Mouse (Mus musculus): ENCODE data around the gene Nubp2. TPM values are rescaled to one million over a fixed set of nuclear protein-coding genes. Genes with fewer than 3 reads are reported as not detected.

The Nubp2 gene
- polyA plus RNA-seq, 1 experiment from 2014 or later = 76.1 TPM

DNA sequence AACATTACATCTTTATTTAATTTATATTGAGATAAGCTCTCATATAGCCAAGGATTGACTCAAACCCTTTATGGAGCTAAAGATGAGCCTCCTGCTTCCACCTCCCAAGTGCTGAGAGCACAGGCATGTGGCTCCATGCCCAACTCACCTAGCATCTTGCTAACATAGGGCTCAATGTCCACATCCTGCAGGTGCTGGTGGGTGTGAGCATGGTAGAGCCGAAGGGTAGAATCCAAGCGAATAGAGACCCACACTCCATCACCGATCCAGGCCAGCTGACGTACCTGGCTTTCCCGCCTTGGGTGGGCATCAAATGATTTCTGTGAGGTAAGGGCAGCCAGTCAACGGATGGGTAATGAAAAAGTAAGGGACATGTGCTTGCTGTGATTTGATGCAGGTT lies 13.9 kb upstream of the Nubp2 start:
- ATAC-seq (ENCODE audit: low read depth) = no peak
- no peak overlapping the region for H3K4me3 ChIP-seq
- peaks cover 33% of the 10 kb centered on the region for H3K4me1 ChIP-seq (replicated peaks)
- WGBS = 94% methylated on average over 6 of the region's 6 CpGs
- no peak overlapping the region for H3K9ac ChIP-seq
- no peak overlapping the region for H3K27ac ChIP-seq (replicated peaks)
- peaks cover 80% of the 10 kb centered on the region for H3K36me3 ChIP-seq
- H3K9me3 ChIP-seq = no peaks in the 10 kb centered on the region
- no peaks in the 10 kb centered on the region for H3K27me3 ChIP-seq
- no peak overlapping the region for H3K4me2 ChIP-seq

DNA sequence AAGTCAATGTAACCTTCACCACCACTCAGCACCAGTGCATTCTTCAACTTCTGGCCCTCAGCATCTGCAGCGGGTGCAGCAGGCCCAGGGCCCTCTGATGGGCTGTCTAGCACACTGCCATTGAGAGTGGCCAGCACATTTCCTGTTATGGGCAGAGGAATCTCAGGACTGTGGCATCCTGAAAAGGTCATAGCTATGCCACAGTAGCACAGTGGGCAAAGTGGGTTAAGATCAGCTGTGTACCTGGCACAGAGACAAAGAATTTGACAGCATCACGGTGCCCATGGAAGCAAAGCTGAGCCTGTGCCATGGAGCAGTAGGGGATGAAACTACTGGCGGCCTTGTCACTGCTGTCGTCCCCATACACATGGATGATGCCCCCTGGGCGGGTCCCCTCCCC lies 13.0 kb upstream of the Nubp2 start:
- H3K27me3 ChIP-seq = no peaks in the 10 kb centered on the region
- H3K4me2 ChIP-seq = no peak overlapping the region
- WGBS = 90% methylated on average over 5 of the region's 5 CpGs
- ATAC-seq (ENCODE audit: low read depth) = no peak
- H3K36me3 ChIP-seq = peaks cover 72% of the 10 kb centered on the region
- no peak overlapping the region for H3K27ac ChIP-seq (replicated peaks)
- no peak overlapping the region for H3K4me3 ChIP-seq
- no peak overlapping the region for H3K9ac ChIP-seq
- no peaks in the 10 kb centered on the region for H3K9me3 ChIP-seq
- peaks cover 38% of the 10 kb centered on the region for H3K4me1 ChIP-seq (replicated peaks)

DNA sequence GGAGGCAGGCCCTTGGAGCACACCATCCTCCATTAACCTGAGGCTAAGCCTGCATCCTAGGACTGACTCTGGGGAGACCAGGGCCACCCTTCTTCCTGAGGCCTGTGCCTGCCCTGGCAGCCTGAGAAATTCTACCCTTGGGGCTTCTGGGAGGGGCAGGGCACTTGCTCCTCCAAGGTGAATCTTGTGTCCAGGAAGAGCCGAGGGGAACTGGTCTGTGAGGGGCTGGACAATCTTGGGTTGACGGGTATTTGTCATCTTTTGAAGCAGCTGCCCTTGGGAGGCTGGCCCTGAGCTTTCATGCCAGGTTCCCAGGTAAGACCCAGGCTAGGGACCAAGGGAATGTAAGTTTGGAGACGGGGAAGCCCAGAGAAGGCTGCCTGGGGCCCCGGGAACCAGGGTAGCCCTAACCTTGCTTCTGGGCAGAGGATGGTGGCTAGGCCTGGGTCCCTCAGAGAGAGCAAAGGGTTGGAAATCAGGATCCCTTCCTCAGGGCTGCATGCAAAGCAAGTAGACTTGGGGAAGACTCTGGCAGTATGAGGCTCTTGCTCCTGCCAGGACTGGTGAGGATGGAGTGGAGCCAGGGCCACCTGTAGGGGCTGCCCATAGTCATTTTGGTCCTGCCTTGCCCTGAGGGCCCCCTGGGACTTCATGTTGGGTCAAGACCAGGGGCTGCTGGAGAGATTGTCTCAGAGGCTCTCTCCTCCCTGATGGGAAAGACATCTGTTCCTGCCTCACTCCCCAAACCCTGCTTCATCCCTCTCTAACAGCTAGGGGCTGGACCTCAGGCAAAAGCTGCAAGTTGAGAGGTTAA lies 12.1 kb upstream of the Nubp2 start:
- Histone ChIP-seq H3K4me2 (peak overlapping the region; percentile 100), H3K4me3 (peak overlapping the region; percentile 85; the same call in 1 of the 2 replicates), H3K36me3 (peaks cover 67% of the 10 kb centered on the region), H3K27ac (replicated peaks) (no peak overlapping the region), H3K27me3 (no peaks in the 10 kb centered on the region), H3K9me3 (no peaks in the 10 kb centered on the region), H3K9ac (peak overlapping the region; percentile 95), H3K4me1 (replicated peaks) (peaks cover 47% of the 10 kb centered on the region)
- WGBS = 88% methylated on average over 4 of the region's 4 CpGs
- no peak for ATAC-seq (ENCODE audit: low read depth)

DNA sequence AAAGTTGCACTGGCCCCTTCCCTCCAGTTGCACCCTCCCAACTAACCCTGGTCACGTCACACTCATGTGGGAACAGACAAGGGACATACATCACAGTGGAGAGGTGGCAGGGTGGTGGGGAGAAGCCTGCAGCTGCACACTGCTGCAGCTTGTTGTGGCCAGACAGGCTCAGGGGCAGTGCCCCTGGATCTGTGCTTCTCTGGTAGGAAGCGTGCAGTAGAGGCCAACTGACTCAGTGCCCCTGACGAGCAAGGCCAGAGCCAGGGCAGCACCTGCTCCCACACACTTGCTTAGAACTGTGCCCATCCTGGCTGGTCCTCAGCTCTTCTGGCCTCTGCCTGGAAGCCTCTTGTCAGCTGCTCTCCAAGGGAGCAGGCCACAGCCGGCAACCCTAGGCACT lies 11.5 kb upstream of the Nubp2 start:
- ATAC-seq (ENCODE audit: low read depth) = no peak
- H3K9ac ChIP-seq = peak overlapping the region; percentile 95
- H3K4me3 ChIP-seq = peak overlapping the region; percentile 85
- H3K36me3 ChIP-seq = peaks cover 67% of the 10 kb centered on the region
- WGBS = 80% methylated on average over 4 of the region's 4 CpGs
- no peaks in the 10 kb centered on the region for H3K9me3 ChIP-seq
- H3K4me1 ChIP-seq (replicated peaks) = peaks cover 52% of the 10 kb centered on the region
- H3K27me3 ChIP-seq = no peaks in the 10 kb centered on the region
- H3K4me2 ChIP-seq = peak overlapping the region; percentile 100
- no peak overlapping the region for H3K27ac ChIP-seq (replicated peaks)

DNA sequence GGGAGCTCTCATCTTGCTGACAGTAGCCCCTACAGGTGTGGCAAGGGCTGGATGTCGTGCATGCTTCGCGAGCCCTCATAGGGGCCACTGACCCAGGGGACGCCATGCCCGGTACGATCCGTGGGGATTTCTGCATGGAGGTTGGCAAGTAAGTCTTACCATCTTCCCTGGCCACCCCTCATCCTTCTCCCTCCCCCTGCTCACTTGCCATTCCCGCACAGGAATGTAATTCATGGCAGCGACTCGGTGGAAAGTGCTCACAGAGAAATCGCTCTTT lies 10.8 kb upstream of the Nubp2 start:
- Histone ChIP-seq H3K36me3 (peaks cover 67% of the 10 kb centered on the region), H3K27me3 (no peaks in the 10 kb centered on the region), H3K4me1 (replicated peaks) (peaks cover 52% of the 10 kb centered on the region), H3K4me3 (peak overlapping the region; percentile 85), H3K9ac (peak overlapping the region; percentile 95), H3K4me2 (peak overlapping the region; percentile 100), H3K9me3 (no peaks in the 10 kb centered on the region), H3K27ac (replicated peaks) (peak overlapping the region; percentile 88)
- peak; percentile 1; the same call in 1 of the 2 replicates for ATAC-seq (ENCODE audit: low read depth)
- WGBS = 34% methylated on average over 11 of the region's 11 CpGs

DNA sequence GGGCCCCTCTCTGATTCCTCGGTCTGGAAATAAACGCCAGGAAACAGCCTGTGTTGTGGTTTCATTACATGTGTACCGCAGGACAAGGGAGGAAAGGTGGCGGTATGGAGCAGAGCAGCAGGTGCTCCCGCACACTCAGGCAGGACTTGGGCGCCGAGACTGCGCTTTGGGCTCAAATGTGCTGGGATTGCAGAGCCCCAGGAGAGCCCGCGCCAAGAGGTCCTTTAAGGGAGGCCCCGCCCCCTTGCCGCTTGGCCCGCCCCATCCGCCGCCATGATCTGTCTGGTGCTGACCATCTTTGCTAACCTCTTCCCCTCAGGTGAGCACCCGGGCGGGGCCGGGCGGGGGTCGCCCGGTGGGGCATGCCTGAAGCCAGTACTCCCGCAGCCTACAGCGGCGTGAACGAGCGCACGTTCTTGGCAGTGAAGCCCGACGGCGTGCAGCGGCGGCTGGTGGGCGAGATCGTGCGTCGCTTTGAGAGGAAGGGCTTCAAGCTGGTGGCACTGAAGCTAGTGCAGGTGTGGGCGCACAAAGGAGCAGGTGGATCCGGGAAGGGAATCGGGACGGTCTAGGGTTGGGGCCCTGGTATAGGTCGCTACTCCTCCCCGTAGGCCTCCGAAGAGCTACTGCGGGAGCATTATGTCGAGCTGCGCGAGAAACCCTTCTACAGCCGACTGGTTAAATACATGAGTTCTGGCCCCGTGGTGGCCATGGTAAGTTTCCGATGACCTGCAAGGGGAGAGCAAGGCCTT lies 10.3 kb upstream of the Nubp2 start, which contains the start of gene Nme3:
TSS of gene Nme3 (plus strand) at position 260 of the 752 bp plus-strand sequence.
- Histone ChIP-seq H3K27me3 (no peaks in the 10 kb centered on the region), H3K36me3 (peaks cover 67% of the 10 kb centered on the region), H3K4me1 (replicated peaks) (peaks cover 52% of the 10 kb centered on the region), H3K9me3 (no peaks in the 10 kb centered on the region), H3K9ac (peak within 1 kb of the TSS; percentile 95), H3K4me2 (peak within 1 kb of the TSS; percentile 100), H3K27ac (replicated peaks) (peak within 1 kb of the TSS; percentile 88), H3K4me3 (peak within 1 kb of the TSS; percentile 85)
- WGBS = 1% methylated on average over 50 of the region's 50 CpGs
- peak; percentile 70 for ATAC-seq (ENCODE audit: low read depth)

DNA sequence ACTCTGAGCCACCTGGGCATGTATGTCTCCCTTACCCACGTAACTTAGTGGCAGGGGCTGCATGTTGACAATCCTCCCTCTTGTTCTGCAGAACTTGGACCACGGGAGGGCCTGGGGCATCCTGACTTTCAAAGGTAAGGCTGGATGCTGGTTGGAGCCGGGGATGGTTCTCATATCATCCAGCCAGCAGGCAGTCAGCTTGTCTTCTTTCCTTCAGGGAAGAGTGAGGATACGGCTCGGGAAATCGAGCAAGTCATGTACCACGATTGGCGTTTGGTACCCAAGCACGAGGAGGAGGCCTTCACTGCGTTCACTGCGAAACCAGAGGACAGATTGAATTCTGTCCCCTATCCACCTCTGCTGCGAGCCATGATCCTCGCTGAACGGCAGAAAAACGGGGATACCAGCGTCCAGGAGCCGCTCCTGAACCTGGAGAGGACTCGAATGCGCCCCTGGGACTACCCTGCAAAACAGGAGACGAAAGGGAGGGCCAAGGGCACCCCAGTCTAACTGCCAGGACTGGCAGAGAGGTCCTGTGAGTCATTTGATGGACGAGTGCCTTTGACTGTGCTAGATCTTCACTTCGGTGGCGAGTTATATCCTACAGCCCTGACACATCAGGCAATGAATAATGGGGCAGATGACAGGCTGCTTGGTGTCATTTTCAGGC lies 9.6 kb upstream of the Nubp2 start:
- Histone ChIP-seq H3K27ac (replicated peaks) (peak overlapping the region; percentile 88), H3K4me1 (replicated peaks) (peaks cover 52% of the 10 kb centered on the region), H3K4me3 (peak overlapping the region; percentile 85), H3K4me2 (peak overlapping the region; percentile 100), H3K36me3 (peaks cover 67% of the 10 kb centered on the region), H3K9me3 (no peaks in the 10 kb centered on the region), H3K9ac (peak overlapping the region; percentile 95), H3K27me3 (no peaks in the 10 kb centered on the region)
- ATAC-seq (ENCODE audit: low read depth) = 0 out of 2 replicates have a peak, but pooled peaks have one; percentile 10
- WGBS = 8% methylated on average over 23 of the region's 23 CpGs

DNA sequence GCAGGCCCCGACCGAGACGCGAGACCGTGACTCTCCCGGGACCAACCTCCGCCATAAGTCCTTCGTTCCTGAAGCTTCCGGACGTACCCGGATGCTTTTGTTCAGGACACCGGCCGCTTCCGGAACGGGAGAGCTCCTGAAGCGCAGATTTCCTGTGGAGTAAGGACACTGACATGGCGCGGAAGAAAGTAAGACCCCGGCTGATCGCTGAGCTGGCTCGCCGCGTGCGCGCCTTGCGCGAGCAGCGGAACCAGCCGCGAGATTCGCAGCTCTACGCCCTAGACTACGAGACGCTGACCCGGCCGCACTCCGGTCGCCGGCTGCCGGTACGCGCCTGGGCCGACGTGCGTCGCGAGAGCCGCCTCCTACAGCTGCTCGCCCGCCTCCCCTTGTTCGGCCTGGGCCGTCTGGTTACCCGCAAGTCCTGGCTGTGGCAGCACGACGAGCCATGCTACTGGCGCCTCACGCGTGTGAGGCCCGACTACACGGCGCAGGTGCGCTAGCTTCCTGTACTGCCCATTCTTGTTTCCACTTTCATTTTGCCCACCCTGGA lies 8.9 kb upstream of the Nubp2 start, which contains the start of the genes Eme2 and Mrps34:
TSS of gene Eme2 (minus strand) at position 93 of the 553 bp plus-strand sequence.
TSS of gene Mrps34 (plus strand) at position 122 of the 553 bp plus-strand sequence.
- Histone ChIP-seq H3K9ac (peak within 1 kb of the TSS; percentile 95), H3K27me3 (no peaks in the 10 kb centered on the region), H3K4me1 (replicated peaks) (peaks cover 52% of the 10 kb centered on the region), H3K27ac (replicated peaks) (peak within 1 kb of the TSS; percentile 88), H3K9me3 (no peaks in the 10 kb centered on the region), H3K4me3 (peak within 1 kb of the TSS; percentile 85), H3K36me3 (peaks cover 67% of the 10 kb centered on the region), H3K4me2 (peak within 1 kb of the TSS; percentile 100)
- under 1% methylated on average over 62 of the region's 62 CpGs for WGBS
- peak; percentile 36; the same call in 1 of the 2 replicates for ATAC-seq (ENCODE audit: low read depth)

DNA sequence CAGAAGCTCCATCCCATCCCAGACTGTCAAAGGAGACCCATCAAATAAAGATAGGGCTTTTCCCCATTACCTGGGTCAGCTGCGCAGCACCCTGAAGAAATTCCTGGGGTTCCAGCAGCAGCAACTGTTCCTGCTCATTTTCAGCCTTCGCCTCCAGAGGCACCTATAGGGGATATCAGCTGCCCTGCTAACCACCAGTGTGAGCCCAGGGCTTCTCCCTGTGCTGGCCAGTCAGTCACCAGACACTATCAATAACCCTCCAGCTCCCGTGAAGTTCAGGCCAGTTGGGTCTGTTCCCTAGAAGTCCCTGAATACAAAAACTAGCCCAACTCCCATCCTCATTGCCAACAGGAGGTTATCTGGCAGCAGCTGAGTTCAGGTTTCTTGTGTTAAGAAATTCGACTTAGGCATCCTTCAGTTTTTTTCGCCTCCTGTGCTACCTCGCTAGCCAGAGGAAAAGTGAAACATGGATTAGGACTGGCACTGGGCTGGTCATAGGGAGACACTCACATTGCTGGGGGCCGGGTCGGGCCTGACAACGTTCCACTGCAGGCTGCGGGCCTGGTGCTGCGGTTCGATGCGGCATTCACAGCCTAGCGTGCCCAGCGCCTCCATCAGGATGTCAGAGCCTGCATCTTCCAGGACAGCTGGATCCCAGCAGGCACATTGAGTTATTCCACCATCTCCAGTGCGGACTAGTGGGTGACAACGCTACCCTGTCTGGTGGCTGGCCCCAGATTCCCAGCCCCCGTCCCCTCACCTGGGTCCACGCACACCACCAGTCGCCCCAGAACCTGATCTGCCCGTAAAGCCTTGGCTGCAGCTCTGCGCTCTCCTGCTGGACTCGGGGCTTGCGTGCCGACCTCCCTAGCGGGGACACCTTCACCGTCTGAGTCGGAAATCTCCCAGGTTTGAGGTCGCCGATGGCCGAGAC lies 8.2 kb upstream of the Nubp2 start:
- Histone ChIP-seq H3K4me1 (replicated peaks) (peaks cover 52% of the 10 kb centered on the region), H3K4me2 (peak overlapping the region; percentile 100), H3K9ac (peak overlapping the region; percentile 95), H3K27ac (replicated peaks) (peak overlapping the region; percentile 88), H3K4me3 (peak overlapping the region; percentile 85), H3K27me3 (no peaks in the 10 kb centered on the region), H3K9me3 (no peaks in the 10 kb centered on the region), H3K36me3 (peaks cover 67% of the 10 kb centered on the region)
- WGBS = 12% methylated on average over 31 of the region's 31 CpGs
- ATAC-seq (ENCODE audit: low read depth) = peak; percentile 17; the same call in 1 of the 2 replicates

DNA sequence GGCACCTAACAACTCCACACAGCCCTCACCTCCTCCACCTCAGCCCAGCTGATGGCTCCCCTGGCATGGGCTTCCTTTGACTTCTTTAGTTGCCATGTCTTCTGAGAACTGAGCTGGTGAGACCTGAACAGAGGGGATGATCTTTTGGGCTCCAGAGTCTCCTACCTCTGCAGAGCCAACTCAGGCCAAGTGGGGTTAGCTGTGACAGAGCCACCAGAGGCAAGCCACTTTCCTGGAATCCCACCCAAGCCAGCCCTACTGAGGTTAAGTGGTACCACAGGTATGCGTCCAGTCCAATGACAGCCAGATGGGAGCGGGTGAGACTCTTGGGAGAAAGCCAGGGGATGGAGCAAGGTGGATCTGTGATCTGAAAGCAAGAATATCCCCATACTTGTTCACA lies 7.1 kb upstream of the Nubp2 start:
- H3K9ac ChIP-seq = no peak overlapping the region
- ATAC-seq (ENCODE audit: low read depth) = no peak
- no peaks in the 10 kb centered on the region for H3K9me3 ChIP-seq
- WGBS = 94% methylated on average over 2 of the region's 2 CpGs
- H3K36me3 ChIP-seq = peaks cover 62% of the 10 kb centered on the region
- no peak overlapping the region for H3K27ac ChIP-seq (replicated peaks)
- H3K4me3 ChIP-seq = 0 out of 2 replicates have a peak overlapping the region, but pooled peaks have one; percentile 85
- peak overlapping the region; percentile 100; the same call in 1 of the 2 replicates for H3K4me2 ChIP-seq
- H3K4me1 ChIP-seq (replicated peaks) = peaks cover 54% of the 10 kb centered on the region
- H3K27me3 ChIP-seq = no peaks in the 10 kb centered on the region

DNA sequence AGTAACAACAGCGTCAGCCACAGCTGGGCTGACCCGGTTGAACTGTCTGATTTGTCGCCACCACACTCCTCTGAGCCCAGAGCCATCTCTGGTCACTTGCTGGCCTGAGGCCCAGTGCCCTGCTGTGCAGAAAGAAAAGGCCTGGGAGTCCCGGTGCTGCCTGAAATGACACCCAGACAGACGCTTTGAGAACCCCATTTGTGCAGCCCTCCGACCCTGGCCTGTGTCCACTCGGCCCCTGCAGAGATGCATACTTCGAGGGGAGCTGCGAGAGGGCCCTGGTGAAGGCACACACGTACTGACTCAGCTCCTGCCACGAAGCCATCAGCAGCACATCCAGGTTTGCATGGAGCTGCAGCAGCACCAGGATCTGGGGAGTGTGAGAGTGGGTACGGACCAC lies 6.6 kb upstream of the Nubp2 start:
- Histone ChIP-seq H3K9me3 (no peaks in the 10 kb centered on the region), H3K27ac (replicated peaks) (no peak overlapping the region), H3K27me3 (no peaks in the 10 kb centered on the region), H3K4me3 (no peak overlapping the region), H3K36me3 (peaks cover 57% of the 10 kb centered on the region), H3K4me2 (no peak overlapping the region), H3K4me1 (replicated peaks) (peaks cover 54% of the 10 kb centered on the region), H3K9ac (no peak overlapping the region)
- 86% methylated on average over 12 of the region's 12 CpGs for WGBS
- ATAC-seq (ENCODE audit: low read depth) = no peak
